Mouse (Mus musculus) liver, adult (tissue): ENCODE measurements around the gene Grwd1.

ENCODE experiments used
- GATA4 ChIP-seq: IDR thresholded peaks from 2 replicates; pipeline ENCODE4 v1.6.1; 2014; ENCODE audit warnings: mild to moderate bottlenecking, low read length; ENCODE audit not compliant: insufficient replicate concordance

The Grwd1 gene

DNA sequence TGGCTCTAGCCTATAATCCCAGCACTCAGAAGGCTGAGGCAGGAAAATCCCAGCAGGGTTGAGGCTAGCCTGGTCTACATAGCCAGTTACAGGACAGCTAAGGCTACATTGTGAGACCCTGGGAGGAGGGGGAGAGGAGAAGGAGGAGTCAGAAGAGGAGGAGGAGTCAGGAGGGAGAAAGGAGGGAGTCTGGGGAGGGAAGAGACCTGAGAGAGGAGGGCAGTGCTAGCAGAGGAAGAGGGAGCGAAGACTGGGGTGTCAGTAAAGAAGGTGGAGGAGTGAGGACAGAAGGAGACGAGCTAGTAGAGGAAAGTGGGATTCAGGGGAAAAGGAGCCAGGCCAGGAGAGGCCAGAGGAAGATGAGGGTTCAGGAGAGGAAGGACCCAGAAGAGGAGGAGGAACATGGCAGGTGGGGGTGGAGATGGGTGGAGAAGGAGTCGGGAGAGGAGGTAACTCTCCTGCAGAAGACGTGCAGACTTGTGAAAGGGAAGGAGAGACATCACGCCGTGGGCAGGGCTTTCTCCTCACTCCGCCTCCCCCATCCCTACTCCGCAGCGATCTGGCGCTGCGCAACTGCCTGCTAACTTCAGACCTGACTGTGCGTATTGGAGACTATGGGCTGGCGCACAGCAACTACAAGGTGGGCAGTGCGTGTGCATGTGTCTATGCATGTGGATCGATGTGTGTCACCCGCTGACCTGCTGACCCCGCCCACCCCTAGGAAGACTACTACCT, 38.8 kb downstream of the Grwd1 start:
- no peak for TF ChIP-seq GATA4

DNA sequence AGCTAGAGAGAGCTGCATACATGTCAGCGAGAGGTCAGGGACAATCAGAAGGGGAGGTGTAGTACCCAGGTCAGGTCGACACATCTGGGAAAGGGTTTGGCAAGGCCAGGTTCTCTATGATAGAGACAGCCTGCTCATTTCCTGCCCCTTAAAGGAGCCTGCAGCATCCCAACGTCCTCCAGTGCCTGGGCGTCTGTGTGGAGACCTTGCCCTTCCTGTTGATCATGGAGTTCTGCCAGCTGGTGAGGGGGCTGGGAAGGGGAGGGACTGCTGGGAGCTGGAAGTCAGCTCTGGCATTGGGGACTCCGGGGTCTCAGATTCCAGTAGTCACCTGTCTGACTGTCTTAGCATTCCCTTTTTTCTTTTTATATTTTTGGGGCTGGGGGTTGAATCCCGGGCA, 40.0 kb downstream of the Grwd1 start:
- no peak for TF ChIP-seq GATA4

DNA sequence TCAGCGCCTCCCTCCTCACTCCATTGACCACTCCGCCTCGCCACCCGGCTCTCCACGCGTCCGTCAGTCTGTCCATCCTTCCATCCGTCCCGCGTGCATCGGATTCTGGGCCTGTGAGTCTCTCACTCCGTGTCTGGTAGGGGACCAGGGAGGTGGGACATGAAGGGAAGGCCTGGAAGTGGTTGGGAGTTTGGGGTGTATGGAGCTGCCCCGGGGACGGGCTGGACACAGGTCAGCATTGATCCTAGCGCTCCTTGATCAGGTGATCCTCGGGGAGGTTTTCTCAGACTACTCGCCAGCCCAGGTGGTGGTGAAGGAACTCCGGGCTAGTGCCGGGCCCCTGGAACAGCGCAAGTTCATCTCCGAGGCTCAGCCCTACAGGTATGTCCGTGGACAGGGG, 43.1 kb downstream of the Grwd1 start:
- TF ChIP-seq GATA4: no peak

DNA sequence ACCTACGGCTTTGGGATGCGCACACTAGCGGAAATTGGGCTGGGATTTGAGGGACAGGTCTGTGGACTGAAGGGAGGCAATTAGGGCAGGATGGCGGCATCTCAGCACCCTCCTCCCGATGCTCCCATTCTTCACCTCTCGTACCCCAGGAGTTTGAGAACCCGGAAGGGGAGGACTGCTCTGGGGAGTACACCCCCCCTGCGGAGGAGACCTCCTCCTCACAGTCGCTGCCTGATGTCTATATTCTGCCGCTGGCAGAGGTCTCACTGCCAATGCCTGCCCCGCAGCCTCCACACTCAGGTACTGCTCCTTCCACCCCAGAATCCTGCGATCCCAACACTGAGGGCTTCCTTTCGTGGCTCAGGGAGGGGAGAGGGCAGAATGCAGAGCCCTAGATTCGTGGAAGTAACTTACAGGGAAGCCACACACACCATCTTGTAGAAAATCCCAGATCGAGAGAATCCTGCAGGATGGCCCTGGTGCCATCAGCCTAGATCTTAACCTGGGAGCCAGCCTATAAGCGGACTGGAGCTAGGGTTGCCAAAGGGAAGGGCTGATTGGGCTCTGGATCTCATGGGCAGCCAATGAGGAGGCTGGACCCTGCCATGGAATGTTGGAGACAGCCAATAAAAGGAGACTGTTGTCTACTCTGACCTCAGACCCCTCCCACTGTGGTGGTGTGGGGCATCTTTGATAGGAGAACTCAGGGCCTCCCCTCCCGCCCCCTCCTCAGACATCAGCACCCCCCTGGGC, 43.9 kb downstream of the Grwd1 start:
- TF ChIP-seq GATA4: no peak

DNA sequence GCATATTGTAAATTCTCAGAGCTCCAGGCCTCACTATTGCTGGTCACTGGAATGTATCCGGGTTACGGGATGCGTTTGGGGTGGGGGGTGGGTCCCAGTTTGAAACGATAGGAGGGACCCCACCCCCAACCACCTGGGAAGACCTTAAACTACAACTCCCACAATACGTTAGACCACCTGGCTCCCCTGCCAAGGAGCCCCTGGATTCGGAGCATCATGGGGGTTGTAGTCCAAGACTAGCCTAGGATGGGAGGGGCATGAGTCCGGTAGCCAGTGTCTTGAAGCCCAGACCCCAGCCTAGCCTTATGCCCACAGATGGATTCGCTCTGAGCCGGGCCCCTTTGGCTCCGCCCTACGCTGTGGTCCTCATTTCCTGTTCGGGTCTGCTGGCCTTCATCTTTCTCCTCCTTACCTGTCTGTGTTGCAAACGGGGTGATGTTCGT, 44.6 kb downstream of the Grwd1 start:
- no peak for TF ChIP-seq GATA4

DNA sequence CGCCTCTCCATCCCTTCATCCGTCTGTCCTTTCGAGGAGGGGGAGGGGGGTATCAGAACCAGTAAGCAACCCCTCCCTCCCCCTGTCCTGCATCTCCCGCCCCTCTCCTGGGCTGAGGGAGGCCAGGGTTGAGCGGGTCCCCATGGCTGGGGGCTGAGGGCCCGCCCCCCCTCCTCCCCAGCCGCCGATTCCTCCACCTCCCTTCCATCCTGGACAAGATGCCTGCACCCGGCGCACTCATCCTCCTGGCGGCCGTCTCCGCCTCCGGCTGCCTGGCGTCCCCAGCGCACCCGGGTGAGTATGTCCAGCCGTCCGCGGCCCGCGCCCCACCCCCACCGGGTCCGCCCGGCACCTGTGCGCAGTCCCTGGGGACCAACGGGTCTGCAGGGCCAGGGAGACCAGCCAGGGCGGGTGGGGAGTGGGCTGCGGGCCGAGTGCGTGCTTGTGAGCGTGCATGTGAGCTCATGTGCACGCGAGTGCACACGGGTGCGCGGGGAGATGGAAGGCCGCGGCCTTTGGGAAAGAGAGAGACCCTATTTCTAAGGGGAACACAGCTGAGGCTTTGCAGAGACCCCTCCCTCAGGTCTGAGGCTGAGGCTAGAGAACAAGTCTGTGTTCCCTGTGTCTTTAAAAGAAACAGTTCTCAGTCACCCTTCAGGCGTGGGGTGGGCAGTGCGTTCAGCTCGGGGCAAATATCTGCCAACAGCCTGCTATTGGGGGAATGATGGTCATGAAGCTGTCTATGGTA, 45.2 kb downstream of the Grwd1 start:
- TF ChIP-seq GATA4: no peak

DNA sequence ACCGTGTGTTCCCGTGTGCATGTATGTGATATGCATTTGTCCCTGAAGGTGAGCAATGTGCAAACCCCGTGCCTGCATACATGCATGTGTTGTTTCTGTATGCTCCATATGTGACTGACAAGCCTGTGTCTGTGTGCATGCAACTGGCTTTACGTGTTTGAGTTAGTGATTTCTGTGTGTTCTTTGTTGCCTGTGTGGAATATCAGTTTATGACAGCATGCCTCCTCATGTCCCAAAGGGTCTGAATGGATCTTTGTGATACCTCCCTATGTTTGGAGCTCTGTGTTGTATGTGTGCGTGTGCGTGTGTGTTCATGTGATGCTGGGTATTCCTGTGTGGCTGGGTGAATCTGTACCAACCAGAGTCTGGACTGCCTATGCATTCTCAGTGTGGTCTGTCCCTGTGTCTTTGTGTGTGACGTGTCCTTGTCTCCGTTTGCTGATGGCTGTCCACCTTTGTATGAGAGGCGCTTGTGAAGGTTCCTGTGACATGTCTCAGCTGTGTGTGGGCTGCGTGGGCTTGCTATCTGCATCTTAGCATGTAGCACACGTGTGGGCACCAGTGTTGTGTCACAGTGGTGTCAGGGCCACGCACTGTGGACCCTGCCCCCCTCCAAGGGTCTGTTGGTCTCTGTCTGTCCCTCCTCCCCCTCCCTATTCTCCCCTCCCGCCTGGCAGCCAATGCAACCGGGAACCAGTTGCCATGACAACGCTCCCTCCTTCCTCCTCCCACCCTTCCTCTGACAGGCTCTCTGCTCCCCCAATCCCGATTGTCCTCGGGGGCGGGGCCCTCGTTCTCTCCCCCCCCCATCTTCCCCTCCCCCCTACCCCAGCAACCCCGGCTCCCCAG, 46.0 kb downstream of the Grwd1 start, which contains the start of gene Sult2b1:
Gene Sult2b1, minus strand, starts transcription at position 146 of the 849 bp plus-strand sequence.
- TF ChIP-seq GATA4: no peak

DNA sequence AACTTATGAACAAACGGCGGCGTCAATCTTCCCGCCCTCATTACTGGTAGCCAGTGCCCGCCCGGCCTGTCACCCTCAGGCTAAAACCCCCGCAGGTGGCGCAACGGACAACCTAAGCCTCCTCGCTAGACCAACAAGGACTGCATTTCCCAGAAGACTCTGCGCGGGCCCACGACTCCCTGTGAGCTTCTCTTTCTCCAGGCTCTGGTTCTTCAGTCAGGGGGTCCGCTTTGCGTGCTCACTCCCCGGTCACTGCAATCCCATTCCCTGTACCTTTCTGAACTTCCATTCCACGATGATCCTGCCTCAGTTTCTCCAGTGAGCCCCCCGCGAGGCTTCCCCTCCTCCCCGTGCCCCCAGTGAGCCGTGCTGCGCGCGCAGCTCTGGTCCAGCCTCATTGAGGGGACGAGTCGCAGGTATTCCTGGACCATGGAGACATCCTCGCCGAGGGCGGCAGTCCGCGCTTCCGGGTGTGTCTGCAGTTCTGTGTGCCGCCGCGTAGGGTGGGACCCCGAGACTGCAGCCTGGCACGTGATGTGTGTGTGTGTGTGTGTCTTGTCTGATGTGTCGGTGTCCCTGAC, 47.1 kb downstream of the Grwd1 start, which contains the start of gene Lmtk3:
Gene Lmtk3, plus strand, starts transcription at position 228 of the 581 bp plus-strand sequence.
- no peak for TF ChIP-seq GATA4

DNA sequence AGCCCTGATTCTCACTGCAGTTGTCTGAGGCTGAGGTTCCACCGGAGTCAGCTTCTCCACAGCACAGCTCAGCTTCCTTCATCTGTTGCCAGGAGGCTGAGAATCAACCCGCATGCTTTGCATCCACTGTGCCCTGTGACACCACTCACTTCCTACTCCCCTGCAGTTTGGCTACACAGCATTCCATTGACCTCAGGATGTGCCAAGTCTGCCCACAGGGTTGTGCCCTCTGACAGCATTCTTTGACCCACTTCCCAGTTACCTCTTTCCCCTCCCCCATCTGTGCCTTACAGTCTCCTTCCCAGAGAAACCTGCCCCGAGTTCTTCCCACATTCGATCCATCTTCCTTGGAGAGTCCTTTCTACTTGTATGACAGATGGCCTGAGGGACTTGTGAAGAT, 48.5 kb downstream of the Grwd1 start:
- no peak for TF ChIP-seq GATA4

DNA sequence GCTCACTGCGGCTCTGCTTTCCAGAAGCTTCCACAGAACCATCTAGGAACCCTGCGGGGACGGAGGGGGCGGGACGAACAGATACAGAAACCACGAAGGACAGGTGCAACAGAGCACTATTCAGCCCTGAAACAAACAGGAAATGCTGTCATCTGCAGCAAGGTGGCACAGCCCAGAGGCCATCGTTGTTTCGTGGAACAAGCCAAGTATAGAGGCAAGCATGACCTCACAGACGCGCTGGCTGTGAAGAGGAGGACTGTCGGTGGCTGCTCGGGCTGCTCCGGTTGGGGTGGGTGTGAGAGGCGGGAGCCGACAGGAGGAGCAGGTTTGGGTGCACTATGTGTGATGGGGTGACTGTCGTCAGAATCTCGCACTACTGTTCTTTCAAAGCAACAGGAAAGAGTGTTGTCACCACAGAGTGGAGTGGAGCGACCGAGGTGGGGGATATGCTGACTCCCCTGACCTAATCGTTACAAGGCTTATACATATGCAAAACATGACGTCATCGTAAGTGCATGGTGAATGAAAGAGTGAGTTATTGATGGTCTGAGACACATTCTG, 51.6 kb downstream of the Grwd1 start:
- no peak for TF ChIP-seq GATA4

DNA sequence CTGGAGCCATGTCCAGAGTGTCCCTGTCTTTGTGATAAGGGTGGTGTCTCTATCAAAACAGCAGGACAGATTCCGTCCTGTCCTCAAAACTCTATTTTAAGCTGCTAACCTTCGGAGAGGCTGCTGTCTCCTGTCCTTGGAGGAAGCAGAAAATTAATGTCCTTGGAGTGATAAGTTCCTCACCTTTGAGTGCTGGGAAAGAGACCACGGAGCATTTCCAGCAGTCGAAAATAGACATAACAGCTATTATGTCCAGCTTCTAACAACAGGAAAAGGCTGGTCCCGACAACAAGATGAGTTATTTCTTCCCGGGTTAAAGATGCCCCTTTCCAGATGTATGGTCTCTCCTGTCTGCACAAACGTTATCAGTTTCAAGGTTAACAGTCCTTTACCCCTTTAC, 55.5 kb downstream of the Grwd1 start:
- TF ChIP-seq GATA4: no peak
